Mouse (Mus musculus): ENCODE results near the gene Rsph14. TPM values are rescaled to one million over a fixed set of nuclear protein-coding genes. Genes with fewer than 3 reads are reported as not detected.

The Rsph14 gene
- total and polyA plus RNA-seq, 3 experiments, result not detected

GRCm38 (mm10) chr10:75054125-75054524 is 21.7 kb upstream of the Rsph14 start:
- no peaks in the 10 kb centered on the region for H3K36me3 ChIP-seq (ENCODE audit: control insufficient read depth in 1 of 2, insufficient read depth in 2 of 2, low read length in 2 of 2)
- no peaks in the 10 kb centered on the region for H3K79me2 ChIP-seq (ENCODE audit: control insufficient read depth, insufficient read depth, low read length, poor library complexity)
- TF ChIP-seq BHLHE40 (IDR thresholded peaks at IDR 0.05; ENCODE audit: borderline replicate concordance, low read depth, low read length) (no peak), TCF12 (IDR thresholded peaks at IDR 0.05; ENCODE audit: low read depth, low read length) (no peak), SIN3A (IDR thresholded peaks at IDR 0.05; ENCODE audit: low read length) (no peak), TBP (IDR thresholded peaks at IDR 0.05; ENCODE audit: low read depth, low read length) (no peak), UBTF (IDR thresholded peaks at IDR 0.05; ENCODE audit: borderline replicate concordance, insufficient read depth, low read depth, low read length) (no peak), CHD1 (IDR thresholded peaks at IDR 0.05; ENCODE audit: low read depth, low read length) (no peak), NELFE (IDR thresholded peaks at IDR 0.05; ENCODE audit: low read depth, low read length) (no peak), GATA1 (IDR thresholded peaks at IDR 0.05; ENCODE audit: low read depth, low read length) (no peak)
- no peaks in the 10 kb centered on the region for H3K4me1 ChIP-seq (ENCODE audit: control insufficient read depth in 1 of 2, insufficient read depth in 2 of 2, low read length in 2 of 2)
- DNase-seq (ENCODE audit: low read depth, low spot score), result no peak
- H3K27ac ChIP-seq (ENCODE audit: control insufficient read depth, low read depth, low read length), result no peak overlapping the region
- no peaks in the 10 kb centered on the region for H3K9me3 ChIP-seq (replicated peaks; ENCODE audit: insufficient read depth, low read length)
- no peak overlapping the region for H3K9ac ChIP-seq (ENCODE audit: control insufficient read depth, low read depth, low read length, poor library complexity, severe bottlenecking)
- H3K4me3 ChIP-seq (ENCODE audit: control insufficient read depth in 1 of 2, insufficient read depth in 1 of 2, low read depth in 2 of 2, low read length in 2 of 2), result no peak overlapping the region
- no peaks in the 10 kb centered on the region for H3K27me3 ChIP-seq (ENCODE audit: control insufficient read depth in 1 of 2, insufficient read depth in 2 of 2, low read length in 2 of 2)

DNA sequence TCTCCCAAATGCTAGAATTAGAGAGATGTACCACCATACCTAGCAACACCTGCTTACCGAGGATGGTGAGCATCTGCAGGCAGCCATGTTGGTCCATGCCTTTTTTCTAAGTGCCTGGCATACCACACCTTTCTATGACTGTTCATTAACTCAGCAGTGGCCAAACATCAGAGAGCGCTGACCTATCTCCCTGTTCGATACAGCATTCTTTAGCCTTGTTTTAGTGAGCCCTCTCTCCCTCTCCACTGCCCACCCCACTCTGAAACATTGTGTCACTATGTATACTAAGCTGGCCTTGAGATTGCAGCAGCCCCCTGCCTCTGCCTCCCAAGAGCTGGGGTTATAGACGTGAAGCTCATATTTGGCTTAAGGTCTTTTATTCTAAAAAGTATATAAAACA is 21.3 kb upstream of the Rsph14 start:
- no peak overlapping the region for H3K27ac ChIP-seq (ENCODE audit: control insufficient read depth, low read depth, low read length)
- TF ChIP-seq TAL1 (IDR thresholded peaks at IDR 0.05; ENCODE audit: low read length), result no peak
- no peak for TF ChIP-seq POLR2AphosphoS5 (IDR thresholded peaks at IDR 0.05; ENCODE audit: borderline replicate concordance, low read depth, low read length)
- no peak for TF ChIP-seq EP300 (IDR thresholded peaks at IDR 0.05; ENCODE audit: low read depth in 1 of 2, low read length in 2 of 2)
- no peaks in the 10 kb centered on the region for H3K9me3 ChIP-seq (replicated peaks; ENCODE audit: insufficient read depth, low read length)

GRCm38 (mm10) chr10:75052902-75053301 is 20.5 kb upstream of the Rsph14 start:
- Histone ChIP-seq H3K9me3 (replicated peaks; ENCODE audit: insufficient read depth, low read length) (no peaks in the 10 kb centered on the region), H3K27ac (ENCODE audit: control insufficient read depth, low read depth, low read length) (no peak overlapping the region), H3K9ac (ENCODE audit: control insufficient read depth, low read depth, low read length, poor library complexity, severe bottlenecking) (no peak overlapping the region), H3K27me3 (ENCODE audit: control insufficient read depth in 1 of 2, insufficient read depth in 2 of 2, low read length in 2 of 2) (no peaks in the 10 kb centered on the region), H3K4me1 (ENCODE audit: control insufficient read depth in 1 of 2, insufficient read depth in 2 of 2, low read length in 2 of 2) (no peaks in the 10 kb centered on the region), H3K36me3 (ENCODE audit: control insufficient read depth in 1 of 2, insufficient read depth in 2 of 2, low read length in 2 of 2) (no peaks in the 10 kb centered on the region), H3K79me2 (ENCODE audit: control insufficient read depth, insufficient read depth, low read length, poor library complexity) (no peaks in the 10 kb centered on the region), H3K4me3 (ENCODE audit: control insufficient read depth in 1 of 2, insufficient read depth in 1 of 2, low read depth in 2 of 2, low read length in 2 of 2) (no peak overlapping the region)
- DNase-seq (ENCODE audit: low read depth, low spot score), result no peak
- no peak for TF ChIP-seq MAX (IDR thresholded peaks at IDR 0.05; ENCODE audit: low read length)
- no peak for TF ChIP-seq MAZ (IDR thresholded peaks at IDR 0.05; ENCODE audit: low read depth, low read length)
- no peak for TF ChIP-seq UBTF (IDR thresholded peaks at IDR 0.05; ENCODE audit: borderline replicate concordance, insufficient read depth, low read depth, low read length)
- no peak for TF ChIP-seq POLR2AphosphoS5 (IDR thresholded peaks at IDR 0.05; ENCODE audit: borderline replicate concordance, low read depth, low read length)
- TF ChIP-seq TBP (IDR thresholded peaks at IDR 0.05; ENCODE audit: low read depth, low read length), result no peak
- TF ChIP-seq MYC (IDR thresholded peaks at IDR 0.05; ENCODE audit: low read depth, low read length), result no peak
- no peak for TF ChIP-seq CHD1 (IDR thresholded peaks at IDR 0.05; ENCODE audit: low read depth, low read length)
- no peak for TF ChIP-seq USF2 (IDR thresholded peaks at IDR 0.05; ENCODE audit: borderline replicate concordance in 1 of 2, insufficient read depth in 1 of 2, low read depth in 1 of 2, low read length in 2 of 2)
- no peak for TF ChIP-seq NRF1 (IDR thresholded peaks at IDR 0.05; ENCODE audit: insufficient read depth, low read depth, low read length, poor library complexity, severe bottlenecking)
- TF ChIP-seq E2F4 (IDR thresholded peaks at IDR 0.05; ENCODE audit: borderline replicate concordance, low read depth, low read length), result no peak
- TF ChIP-seq MYB (IDR thresholded peaks at IDR 0.05; ENCODE audit: low read depth, low read length), result no peak
- TF ChIP-seq ZC3H11A (IDR thresholded peaks at IDR 0.05; ENCODE audit: low read depth, low read length), result no peak
- TF ChIP-seq SMC3 (IDR thresholded peaks at IDR 0.05; ENCODE audit: low read depth, low read length), result no peak
- TF ChIP-seq GATA1 (IDR thresholded peaks at IDR 0.05; ENCODE audit: low read depth, low read length), result no peak
- TF ChIP-seq POLR2A (IDR thresholded peaks at IDR 0.05; ENCODE audit: control insufficient read depth in 1 of 2, insufficient read depth in 1 of 2, low read depth in 1 of 2, low read length in 2 of 2, poor library complexity in 1 of 2), result no peak
- no peak for TF ChIP-seq USF1 (IDR thresholded peaks at IDR 0.05; ENCODE audit: low read depth, low read length)
- no peak for TF ChIP-seq ZMIZ1 (IDR thresholded peaks at IDR 0.05; ENCODE audit: low read depth, low read length)
- no peak for TF ChIP-seq RCOR1 (IDR thresholded peaks at IDR 0.05; ENCODE audit: low read depth, low read length)

More for the DNA sequence above, 21.3 kb upstream of the Rsph14 start:
- H3K4me1 ChIP-seq (ENCODE audit: control insufficient read depth in 1 of 2, insufficient read depth in 2 of 2, low read length in 2 of 2), result no peaks in the 10 kb centered on the region
- H3K79me2 ChIP-seq (ENCODE audit: control insufficient read depth, insufficient read depth, low read length, poor library complexity), result no peaks in the 10 kb centered on the region
- H3K9ac ChIP-seq (ENCODE audit: control insufficient read depth, low read depth, low read length, poor library complexity, severe bottlenecking), result no peak overlapping the region
- H3K27me3 ChIP-seq (ENCODE audit: control insufficient read depth in 1 of 2, insufficient read depth in 2 of 2, low read length in 2 of 2), result no peaks in the 10 kb centered on the region
- DNase-seq (ENCODE audit: low read depth, low spot score), result no peak
- no peaks in the 10 kb centered on the region for H3K36me3 ChIP-seq (ENCODE audit: control insufficient read depth in 1 of 2, insufficient read depth in 2 of 2, low read length in 2 of 2)
- H3K4me3 ChIP-seq (ENCODE audit: control insufficient read depth in 1 of 2, insufficient read depth in 1 of 2, low read depth in 2 of 2, low read length in 2 of 2), result no peak overlapping the region
